Mouse (Mus musculus) layer of hippocampus, postnatal 10 days (tissue): ENCODE data around the gene Sh2d3c. TPM values are rescaled to one million over a fixed set of nuclear protein-coding genes. Genes with fewer than 3 reads are reported as not detected.
A peak's percentile ranks its signal among the peaks of the same experiment; 100 is the strongest.

Experiments
- DNase-seq, 2 experiments: peaks; one replicate each; pipeline ENCODE4 v3.0.0; 2021; ENCODE audit warnings: low spot score in 2 of 2
- long read RNA-seq: library from polyadenylated mRNA; stranded (forward); transcript quantifications from one replicate; pipeline ENCODE4 v2.0.0, GENCODE M21; 2023
- total RNA-seq, 2 experiments: library from RNA; stranded (reverse); gene quantifications; 2 replicates each; pipeline ENCODE4 v1.2.3; 2021

The Sh2d3c gene
- 10 to 100 TPM; 34.7 to 40.3 TPM for total RNA-seq
- long read RNA-seq, transcript Sh2d3c-202 (11 exons, 3,107 nt) = major isoform, 5 of 28 reads
- long read RNA-seq, partial matches to known transcripts = 5 of 28 reads
- long read RNA-seq, other reads (novel, unspliced or antisense) = 18 of 28 reads

DNA sequence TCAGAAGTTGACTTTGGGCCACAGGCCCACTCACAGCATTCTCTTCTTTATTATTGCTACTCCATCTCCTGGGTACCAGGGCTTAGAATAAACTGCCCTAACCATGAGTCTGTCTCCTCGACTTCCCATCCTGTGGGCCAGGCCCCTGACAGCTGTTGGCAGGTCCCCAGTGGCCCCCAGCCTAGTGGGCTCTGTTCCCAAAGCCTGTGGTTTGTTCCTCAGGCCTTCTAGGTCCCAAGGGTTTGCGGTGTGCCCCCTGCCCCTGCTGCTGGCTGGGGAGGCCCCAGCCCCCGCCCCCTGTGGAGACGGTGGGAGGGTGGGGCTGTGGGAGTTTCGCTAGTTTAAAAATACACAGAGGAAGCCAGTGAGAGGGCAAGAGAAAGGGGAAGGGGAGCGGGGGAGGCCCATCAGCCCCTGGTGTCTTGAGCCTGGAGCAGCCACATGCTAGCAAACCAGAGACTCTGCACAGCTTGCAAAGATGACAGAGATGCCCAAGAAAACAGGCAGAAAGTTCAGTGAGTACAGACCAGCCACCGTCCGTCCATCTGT is at the start of gene Sh2d3c:
Gene Sh2d3c (plus strand): TSS at position 375 of the 549 bp plus-strand sequence.
- DNase-seq = peak in 1 of 2 experiments; percentile 53

DNA sequence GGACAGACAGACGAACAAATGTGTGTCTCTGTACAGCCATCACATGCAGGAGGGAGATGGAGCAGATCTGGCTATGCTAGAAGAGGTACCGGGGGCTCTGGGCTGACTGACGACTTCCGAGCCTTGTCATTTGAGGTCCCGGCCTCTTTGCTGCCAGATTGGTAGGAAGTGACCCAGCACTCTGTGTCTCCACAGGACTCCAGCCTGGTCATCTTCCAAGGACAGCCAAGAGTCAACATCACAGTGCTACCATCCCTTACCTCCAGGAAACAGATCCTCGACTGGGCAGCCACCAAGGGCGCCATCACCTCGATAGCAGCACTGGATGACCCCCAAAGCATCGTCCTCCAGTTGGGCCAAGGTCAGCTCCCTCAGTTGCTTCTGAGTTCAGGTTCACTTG is 49.7 kb upstream of the Sh2d3c start:
- DNase-seq = no peak

DNA sequence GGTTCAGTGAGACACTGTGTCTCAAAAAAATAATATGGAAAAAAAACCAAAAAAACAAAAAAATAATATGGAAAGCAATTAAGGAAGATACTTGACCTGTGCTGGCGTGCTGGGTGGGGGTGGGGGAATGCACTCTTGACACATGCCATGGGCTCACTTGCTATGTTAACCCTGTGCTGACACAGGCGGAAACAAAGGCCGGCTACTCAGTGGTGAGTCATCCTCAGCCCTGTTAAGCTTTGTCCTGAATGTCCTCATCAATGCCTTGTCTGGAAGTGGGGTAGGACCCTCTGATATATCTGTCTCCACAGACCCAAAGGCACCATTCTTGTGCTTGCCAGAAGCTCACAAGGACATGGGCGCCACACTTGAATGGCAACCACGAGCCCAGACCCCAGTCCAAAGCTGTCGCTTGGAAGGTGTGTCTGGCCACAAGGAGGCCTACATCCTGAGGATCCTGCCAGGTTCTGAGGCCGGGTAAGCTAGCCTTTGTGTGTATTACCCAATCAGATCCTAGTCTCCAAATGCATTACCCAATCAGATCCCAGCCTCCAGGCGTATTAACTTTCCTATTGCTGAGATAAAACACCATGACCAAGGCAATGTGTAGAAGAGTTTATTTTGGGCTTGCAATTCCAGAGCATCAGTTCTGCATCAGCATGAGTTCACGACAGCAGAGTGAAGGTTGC is 48.8 kb upstream of the Sh2d3c start:
- DNase-seq = no peak

DNA sequence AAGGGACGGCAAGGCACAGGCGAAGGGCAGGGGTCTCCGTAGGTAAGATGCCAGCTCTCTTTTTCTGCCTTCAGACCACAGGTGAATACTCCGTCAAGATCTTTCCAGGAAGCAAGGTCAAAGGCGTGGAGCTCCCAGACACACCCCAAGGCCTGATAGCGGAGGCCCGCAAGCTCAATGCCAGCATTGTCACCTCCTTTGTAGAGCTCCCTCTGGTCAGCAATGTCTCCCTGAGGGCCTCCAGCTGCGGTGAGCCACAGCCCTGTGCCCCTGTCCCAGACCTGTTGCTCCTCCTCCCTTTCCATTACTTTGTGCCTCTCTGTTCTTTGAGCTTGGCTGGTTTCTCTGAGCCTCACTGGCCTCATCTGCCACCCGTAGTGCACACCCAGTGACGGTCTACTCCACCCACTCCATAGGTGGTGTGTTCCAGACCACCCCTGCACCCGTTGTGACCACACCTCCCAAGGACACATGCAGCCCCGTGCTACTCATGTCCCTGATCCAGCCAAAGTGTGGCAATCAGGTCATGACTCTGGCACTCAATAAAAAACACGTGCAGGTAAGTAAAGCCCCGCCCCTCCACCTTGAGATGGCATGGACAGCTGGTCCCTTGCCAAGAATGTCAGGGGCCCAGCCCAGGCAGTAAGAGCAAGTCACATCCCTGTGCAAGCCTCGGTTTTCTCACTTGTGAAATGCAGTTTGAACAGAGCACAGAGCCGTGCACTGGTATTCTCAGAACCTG is 47.5 kb upstream of the Sh2d3c start:
- DNase-seq = no peak

DNA sequence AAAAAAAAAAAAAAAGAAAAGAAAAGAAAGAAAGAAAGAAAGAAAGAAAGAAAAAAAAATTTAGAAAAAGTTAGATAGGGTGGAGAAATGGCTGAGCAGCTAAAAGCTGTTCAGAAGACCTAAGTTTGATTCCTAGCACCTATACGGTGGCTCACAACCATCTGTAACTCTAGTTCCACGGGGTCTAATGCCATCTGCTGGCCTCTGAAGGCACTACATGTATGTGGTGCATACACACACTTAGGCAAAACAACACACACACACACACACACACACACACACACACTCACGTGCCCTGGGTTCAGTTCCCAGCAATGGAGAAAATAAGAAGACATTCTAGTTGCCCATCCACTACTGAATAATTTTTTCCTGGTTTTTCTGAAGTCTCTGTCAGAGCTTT is 44.0 kb upstream of the Sh2d3c start:
- no peak for DNase-seq

DNA sequence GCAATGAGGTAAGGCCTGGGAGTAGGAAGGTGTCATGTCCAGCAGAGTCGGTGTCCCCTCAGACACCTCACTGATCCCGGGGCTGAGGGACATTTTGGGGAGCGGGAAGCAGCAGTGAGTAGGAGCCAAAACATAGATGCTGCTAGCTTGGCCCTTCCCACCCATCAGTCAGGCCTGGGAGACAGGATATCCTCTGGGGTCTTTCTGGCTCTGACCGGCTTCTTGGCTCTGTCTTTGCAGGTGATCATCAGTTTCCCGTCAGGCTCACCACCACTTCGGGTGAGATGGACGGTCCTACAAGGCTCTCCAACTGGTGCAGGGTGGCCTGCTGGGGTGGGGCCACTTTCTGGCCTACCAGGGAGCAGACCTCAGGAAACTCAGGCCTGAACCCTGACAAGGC is 43.2 kb upstream of the Sh2d3c start:
- DNase-seq = no peak

DNA sequence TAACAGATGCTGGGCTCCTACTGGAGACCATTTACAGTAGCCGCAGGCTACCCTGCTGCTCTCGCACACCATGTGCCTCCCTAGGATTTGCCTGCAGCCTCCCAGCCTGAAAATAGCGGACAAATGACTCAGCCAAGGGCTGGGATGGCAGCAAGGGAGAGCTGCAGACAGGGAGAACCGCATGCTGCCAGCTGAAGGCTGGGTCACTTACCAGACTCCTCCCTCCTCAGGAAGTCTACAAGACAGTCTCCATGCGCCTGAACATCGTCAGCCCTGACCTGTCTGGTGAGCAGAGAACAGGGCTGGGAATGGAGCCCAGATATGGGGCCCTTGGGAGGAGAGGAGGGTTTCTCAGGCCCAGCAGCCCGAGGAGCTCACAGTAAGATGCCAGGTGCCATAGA is 40.8 kb upstream of the Sh2d3c start:
- no peak for DNase-seq

DNA sequence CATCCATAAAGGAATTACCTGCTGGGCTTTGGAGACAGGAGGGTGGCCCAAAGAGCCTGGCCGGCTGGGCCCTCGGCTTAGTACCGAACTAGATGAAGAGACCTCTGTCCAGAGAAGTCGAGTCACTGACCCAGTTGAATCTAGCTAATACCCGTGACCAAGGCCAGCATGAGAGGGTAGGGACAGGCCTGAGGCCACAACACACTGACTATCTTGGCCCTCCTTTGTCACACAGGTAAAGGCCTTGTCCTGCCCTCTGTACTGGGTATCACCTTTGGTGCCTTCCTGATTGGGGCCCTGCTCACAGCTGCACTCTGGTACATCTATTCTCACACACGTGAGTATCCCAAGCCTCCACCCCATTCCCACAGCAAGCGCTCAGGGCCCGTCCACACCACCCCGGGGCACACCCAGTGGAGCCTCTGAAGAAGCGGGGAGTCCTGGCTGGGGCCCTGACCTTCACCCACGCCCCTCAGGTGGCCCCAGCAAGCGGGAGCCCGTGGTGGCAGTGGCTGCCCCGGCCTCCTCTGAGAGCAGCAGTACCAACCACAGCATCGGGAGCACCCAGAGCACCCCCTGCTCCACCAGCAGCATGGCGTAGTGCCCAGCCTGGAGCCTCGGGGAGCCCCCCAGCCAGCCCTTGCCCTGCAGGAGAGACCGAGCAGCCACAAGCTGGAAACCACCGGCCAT is 39.7 kb upstream of the Sh2d3c start:
- DNase-seq = no peak

DNA sequence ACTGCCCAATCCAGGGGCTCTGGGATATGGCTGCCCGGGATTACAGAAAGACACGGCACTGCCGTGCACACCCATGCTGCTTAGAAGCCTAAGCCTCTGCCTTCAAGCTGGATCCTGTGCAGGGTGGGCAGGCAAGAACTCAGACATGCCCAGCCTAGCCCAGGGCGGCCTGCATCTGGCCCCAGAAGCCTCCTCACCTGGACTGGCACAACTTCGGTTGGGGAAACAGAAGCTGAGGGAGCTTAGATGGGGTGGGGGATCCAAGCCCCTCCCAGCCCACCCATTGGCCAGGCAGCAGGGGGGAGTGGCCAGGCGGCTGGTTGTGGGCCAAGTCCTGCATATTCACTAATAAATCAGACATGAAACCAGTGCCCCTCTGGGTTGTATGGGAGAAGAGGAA is 39.1 kb upstream of the Sh2d3c start:
- DNase-seq = no peak

DNA sequence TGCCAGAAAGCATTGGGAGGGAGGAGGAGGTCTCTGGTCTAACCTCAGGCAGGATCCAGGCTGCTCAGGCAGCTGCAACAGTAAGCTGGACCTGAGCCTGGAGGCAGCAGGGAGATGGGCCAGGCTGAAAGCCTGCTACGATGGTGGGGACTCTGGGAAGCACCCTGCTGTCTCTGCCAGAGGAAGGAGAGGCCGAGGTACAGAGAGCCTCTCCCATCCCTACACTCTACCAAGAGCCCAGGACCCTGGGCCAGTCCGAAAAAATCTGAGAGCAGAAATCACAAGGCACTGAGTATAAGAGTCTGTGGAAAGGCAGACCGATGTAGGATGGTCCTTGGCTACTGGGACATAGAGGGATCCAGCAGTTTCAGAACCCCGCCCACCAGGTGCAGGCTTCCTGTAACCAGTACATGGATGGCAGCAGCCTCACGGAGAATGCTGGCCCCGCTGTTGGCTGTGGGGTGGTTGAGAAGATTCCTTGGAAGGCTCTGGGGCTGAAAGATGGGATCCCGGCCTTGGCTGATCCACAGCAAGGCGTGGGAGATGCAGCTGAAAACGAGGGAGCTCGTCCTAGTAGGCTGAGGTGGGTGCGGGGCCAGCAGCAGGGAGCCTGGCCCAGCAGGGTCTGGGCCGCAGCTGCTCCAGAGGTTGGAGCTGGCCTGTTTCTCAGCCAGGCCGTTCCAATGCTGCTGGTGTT is 38.0 kb upstream of the Sh2d3c start:
- DNase-seq = no peak

DNA sequence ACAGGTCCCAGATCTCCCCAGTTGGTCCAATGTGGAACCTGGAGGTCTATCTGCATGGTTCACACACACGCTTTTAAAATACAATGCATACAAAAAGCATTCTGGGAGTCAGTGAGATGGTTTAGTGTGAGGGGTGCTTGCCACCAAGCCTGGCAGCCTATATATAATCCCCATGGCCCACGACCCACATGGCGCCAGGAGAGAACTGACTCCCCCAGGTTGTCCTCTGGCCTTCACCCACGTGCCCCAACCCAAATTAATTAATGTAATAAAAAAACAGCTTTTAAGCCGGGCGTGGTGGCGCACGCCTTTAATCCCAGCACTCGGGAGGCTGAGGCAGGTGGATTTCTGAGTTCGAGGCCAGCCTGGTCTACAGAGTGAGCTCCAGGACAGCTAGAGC is 37.2 kb upstream of the Sh2d3c start:
- DNase-seq = no peak

DNA sequence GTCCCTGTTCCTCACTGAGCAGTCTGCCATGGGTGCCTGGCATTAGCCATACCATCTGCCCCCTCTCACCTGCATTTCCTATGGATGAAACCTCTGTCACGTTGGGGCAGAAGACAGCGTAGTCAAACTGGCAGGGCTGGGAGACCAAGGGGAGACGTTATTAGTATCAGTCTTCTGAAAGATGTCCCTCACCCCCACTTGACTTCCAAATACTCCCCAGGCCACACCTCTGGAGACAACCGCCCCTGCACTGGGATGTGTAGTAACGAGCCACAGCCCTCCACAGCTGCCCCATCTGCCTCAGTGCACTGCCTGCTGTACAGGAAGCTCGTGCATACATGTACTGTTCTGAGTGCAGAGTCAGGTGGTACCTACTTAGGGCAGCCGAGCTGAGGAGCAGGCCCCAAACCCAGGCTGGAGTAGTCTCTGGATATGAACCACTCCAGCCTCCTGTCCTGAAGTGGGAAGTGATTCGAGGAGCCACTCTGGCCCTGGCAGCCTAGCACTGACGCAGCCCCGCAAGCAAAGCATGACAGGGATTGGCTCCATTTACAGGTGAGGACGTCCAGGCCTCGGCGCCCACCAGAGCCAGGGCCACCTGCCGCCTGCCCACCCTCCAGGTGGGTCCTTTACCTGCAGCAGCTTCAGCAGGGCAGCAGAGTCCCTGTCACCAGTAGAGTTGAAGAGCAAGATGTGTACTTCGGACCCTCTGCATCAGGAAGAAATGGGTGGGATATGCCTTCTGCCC is 36.0 kb upstream of the Sh2d3c start:
- no peak for DNase-seq

DNA sequence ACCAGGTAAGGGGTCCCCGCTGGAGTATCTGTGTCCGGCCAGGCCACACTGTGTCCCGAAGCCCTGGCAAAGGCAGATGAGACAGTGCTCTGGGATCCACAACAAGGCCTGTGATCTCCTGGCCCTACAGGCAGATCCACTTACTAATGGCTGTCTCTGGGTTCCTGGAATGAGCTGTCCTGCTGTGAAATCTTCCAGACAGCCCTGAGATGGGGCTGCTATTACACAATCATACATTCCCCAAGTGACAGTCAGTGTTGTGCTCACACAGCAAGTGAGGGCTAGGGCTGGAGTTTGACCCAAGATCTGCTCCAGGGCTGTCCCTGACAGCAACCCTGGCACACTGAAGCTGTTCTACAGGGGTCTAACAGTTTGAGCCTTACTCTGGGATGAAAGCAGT is 35.0 kb upstream of the Sh2d3c start:
- DNase-seq = no peak

DNA sequence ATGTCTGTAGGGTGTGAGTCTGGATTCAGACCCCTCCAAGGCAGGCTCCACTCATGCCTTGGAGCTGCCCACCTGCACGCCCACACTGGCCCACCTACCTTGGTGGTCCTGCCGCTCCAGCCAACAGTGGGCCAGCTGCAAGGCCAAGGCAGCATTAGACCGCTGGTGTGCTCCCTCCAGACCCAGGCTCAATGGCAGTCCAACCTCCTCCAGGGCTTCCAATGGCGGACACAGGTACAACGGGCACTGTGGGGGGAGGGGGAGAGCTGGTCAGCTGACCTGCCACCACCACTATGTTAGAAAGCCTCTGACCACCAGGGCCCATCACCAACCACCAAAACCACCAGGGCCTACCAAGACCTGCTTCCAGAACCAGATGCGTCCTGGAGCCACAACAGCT is 34.2 kb upstream of the Sh2d3c start:
- no peak for DNase-seq

DNA sequence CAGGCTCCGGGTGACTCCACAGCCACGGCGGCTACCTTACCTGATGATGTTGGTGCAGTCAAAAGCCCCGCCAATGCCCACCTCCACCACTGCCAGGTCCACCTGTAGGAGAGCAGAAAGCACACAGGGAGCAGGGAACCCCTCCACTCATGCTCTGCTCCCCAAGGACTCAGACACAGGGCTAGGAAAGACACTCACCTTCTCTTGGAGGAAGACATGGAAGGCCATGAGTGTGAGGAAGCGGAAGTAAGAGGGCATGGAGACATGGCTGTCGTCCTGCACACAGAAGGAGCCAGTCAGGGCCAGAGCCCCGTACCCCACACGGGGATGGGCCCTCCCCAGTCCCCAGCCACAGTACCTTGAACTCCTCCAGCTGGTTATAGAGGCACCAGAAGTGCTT is 33.3 kb upstream of the Sh2d3c start:
- no peak for DNase-seq

DNA sequence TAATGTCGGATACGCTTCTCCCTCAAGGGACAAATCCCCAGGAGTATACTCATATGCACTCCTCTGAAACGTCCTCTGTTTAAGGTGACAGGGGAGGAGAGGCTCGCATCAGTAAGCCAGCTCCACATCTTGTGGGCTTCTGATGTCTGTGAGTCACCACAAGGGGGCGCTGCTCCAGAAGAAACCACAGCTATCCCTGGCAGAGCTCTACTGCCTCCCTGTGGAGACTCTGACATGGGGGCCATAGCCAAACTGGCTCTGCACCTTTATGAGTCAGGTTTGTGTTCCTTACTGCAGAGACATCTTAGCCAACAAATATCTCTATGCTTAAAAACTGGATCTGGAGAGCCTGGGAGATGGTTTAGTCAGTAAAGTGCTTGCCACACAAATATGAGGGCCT is 31.4 kb upstream of the Sh2d3c start:
- peak; percentile 92 to 94 for DNase-seq

DNA sequence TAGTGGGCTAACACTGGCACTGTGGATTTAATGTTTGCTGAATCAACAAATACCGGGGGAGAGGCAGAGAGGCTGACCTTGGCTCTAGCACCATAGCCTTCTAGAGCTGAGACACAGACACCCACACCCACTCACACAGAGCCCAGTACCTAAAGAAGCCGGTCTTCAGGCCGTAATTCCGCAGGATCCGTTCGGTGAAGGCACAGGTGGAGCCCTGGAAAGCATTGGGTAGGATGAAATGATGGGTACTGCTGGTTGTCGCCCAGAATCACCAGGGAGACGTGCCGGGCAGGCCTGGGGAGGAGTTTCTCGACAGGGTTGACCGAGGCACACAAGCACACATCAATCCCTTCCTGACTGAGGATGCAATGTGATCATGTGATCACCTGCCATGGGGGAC is 29.8 kb upstream of the Sh2d3c start:
- no peak for DNase-seq

DNA sequence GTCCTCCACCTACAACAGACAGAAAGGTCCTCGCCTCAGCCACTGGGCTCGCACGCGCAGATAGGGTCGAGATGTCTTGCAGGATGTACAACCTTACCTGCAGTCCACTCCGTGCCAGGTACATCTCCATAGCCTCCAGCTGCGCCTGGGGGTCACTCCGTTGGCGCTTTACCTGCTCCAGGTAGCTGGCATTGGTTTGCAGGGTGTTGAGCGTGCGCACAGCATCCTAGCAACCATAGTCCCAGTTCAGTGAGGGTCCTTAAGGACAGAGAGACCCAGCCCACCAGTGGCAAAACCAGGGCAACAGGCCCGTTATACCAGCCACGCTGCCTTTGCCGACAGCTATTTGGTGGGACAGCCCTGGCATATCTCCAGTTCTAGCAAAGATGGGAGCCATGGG is 28.4 kb upstream of the Sh2d3c start:
- DNase-seq = no peak

DNA sequence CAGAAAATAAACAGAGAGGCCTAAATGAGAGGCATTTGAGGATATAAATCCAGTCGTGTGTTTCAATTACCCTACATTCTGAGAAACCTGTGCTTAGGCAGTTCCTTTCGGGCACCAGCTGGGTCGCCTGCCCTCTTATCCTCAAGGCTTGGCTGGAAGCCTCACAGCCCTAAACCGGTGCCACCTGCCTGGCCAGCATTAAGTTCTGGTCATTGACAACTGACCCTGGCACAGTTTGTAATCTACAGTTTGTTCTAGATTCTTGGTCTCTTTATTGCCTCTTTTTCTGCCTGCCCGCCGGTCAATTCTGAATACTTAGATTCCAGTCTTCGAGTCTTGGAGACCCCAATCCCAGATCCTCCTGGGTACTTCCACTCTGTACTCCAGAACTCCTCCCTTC is 27.6 kb upstream of the Sh2d3c start:
- no peak for DNase-seq

DNA sequence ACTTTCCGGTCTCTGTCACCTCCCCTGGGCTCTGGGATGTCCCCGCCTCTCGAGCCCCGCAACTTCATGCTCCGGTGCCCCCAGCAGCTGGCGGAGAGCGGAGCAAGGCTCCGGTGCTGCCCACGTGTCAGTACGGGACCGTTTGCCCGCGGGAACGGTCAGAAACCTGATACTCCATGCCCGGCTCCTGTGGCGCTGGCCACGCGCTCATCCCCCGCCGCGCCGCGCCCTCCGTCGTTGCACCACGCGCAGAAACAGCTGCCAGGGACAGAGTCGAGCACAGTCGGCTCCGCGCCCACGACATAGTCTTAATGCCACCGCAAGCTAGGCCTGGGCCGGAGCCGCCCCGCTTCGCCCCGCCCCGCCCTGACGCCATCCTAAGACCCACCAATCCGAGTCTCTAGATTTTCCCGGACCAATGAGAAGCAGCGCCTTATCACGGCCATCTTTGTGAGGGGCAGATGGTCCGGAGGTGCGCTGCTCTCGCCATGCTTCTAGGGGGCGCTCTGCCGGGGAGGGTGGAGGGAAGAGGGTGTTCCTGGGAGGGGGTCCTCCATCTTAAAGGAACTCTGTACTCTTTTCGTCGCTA is 26.9 kb upstream of the Sh2d3c start:
- peak; percentile 97 to 98 for DNase-seq
